15 mouse cellular contexts compared by ENCODE assay signal in genomic region chr10:81599630-81600029, GRCm38 (mm10).
"Had no signal": no experiment of that assay in that cellular context is flagged by ENCODE, and none has a peak within 500 bp of the region (broad histone marks: within the 10 kb centered on the region; RNA-seq: fewer than 3 reads in every experiment).

No protein-coding gene starts in this region.

- H3K9ac ChIP-seq: limb, embryonic 13.5 days; liver, embryonic 14.5 days; neural tube, embryonic 15.5 days had no signal

- H3K4me3 ChIP-seq: layer of hippocampus, adult 2 months; limb, embryonic 13.5 days; midbrain, embryonic 10.5 days; myocyte; neural tube, embryonic 15.5 days had no signal

- DNase-seq: kidney, adult 9 months; kidney, postnatal 10 days; kidney, postnatal 4 days; lung, adult 18-20 months; lung, postnatal 4 days; midbrain, embryonic 14.5 days; right cerebral cortex, adult 18-20 months; right cerebral cortex, postnatal 25 days had no signal

- H3K36me3 ChIP-seq: limb, embryonic 13.5 days; midbrain, embryonic 10.5 days; neural tube, embryonic 15.5 days had no signal

- H3K4me2 ChIP-seq: neural tube, embryonic 15.5 days had no signal

- H3K27ac ChIP-seq: layer of hippocampus, adult 2 months; limb, embryonic 13.5 days; liver, embryonic 14.5 days; midbrain, embryonic 10.5 days; neural tube, embryonic 15.5 days had no signal

- H3K9me3 ChIP-seq: limb, embryonic 13.5 days; midbrain, embryonic 10.5 days; neural tube, embryonic 15.5 days had no signal

- ATAC-seq: lung, postnatal 0 days had no signal
